Comparison of ENCODE assay signal across 18 mouse cellular contexts in genomic region chr17:36920239-36920638, GRCm38 (mm10). TPM values are rescaled to one million over a fixed set of nuclear protein-coding genes. Genes with fewer than 3 reads are reported as not detected.
DNase-seq lines count a peak whose midpoint lies in the region; ATAC-seq and TF ChIP-seq lines count a peak whose summit lies in the region.
"Had no signal": no experiment of that assay in that cellular context is flagged by ENCODE, and none has a peak within 500 bp of the region (broad histone marks: within the 10 kb centered on the region; RNA-seq: fewer than 3 reads in every experiment).

No protein-coding gene starts in this region.

- H3K4me2 ChIP-seq in kidney, embryonic 16.5 days (replicated peaks; ENCODE audit: low read depth, low read length) = no peak overlapping the region
- H3K4me2 ChIP-seq in intestine, embryonic 15.5 days (replicated peaks) = 0 out of 2 replicates have a peak overlapping the region, but pooled peaks have one; percentile 36
- no peak overlapping the region for H3K4me2 ChIP-seq in stomach, embryonic 14.5 days (replicated peaks; ENCODE audit: low read depth, low read length)
- no peak overlapping the region for H3K4me2 ChIP-seq in forebrain, embryonic 12.5 days
- H3K4me2 ChIP-seq: liver, embryonic 13.5 days; midbrain, embryonic 11.5 days; neural tube, embryonic 12.5 days had no signal

- TF ChIP-seq CTCF in gastrocnemius, adult 2 months (IDR thresholded peaks at IDR 0.05) = no peak

- H3K9me3 ChIP-seq in kidney, embryonic 16.5 days (ENCODE audit: low read length) = no peaks in the 10 kb centered on the region
- H3K9me3 ChIP-seq in intestine, embryonic 15.5 days = no peaks in the 10 kb centered on the region
- H3K9me3 ChIP-seq in stomach, embryonic 14.5 days (ENCODE audit: control insufficient read depth, low read depth, low read length) = no peaks in the 10 kb centered on the region
- no peaks in the 10 kb centered on the region for H3K9me3 ChIP-seq in hindbrain, embryonic 10.5 days
- no peaks in the 10 kb centered on the region for H3K9me3 ChIP-seq in forebrain, embryonic 12.5 days
- H3K9me3 ChIP-seq: liver, embryonic 13.5 days; neural tube, embryonic 12.5 days had no signal

- H3K36me3 ChIP-seq in kidney, embryonic 16.5 days (ENCODE audit: insufficient read depth, low read length) = no peaks in the 10 kb centered on the region
- H3K36me3 ChIP-seq in intestine, embryonic 15.5 days = no peaks in the 10 kb centered on the region
- no peaks in the 10 kb centered on the region for H3K36me3 ChIP-seq in stomach, embryonic 14.5 days (ENCODE audit: control insufficient read depth, insufficient read depth, low read length)
- H3K36me3 ChIP-seq in hindbrain, embryonic 10.5 days = no peaks in the 10 kb centered on the region
- H3K36me3 ChIP-seq in forebrain, embryonic 12.5 days (replicated peaks) = no peaks in the 10 kb centered on the region
- H3K36me3 ChIP-seq: liver, embryonic 13.5 days; neural tube, embryonic 12.5 days had no signal

- DNase-seq in kidney, adult 8-10 months = no peak
- peak; percentile 55 for DNase-seq in R1 (ENCODE audit: low read depth, low spot score)
- DNase-seq in hindbrain, embryonic 10.5 days (ENCODE audit: low spot score) = no peak
- no peak for DNase-seq in gastrocnemius, adult 2 months
- DNase-seq: liver, embryonic 13.5 days; right cerebral cortex, postnatal 25 days had no signal

- intact Hi-C loops in gastrocnemius, adult 2 months (cut with DNase I) = no loop called here

- 48% methylated on average over 15 of the region's 15 CpGs for WGBS in kidney, embryonic 16.5 days
- 36% methylated on average over 15 of the region's 15 CpGs for WGBS in intestine, embryonic 15.5 days
- 46% methylated on average over 15 of the region's 15 CpGs for WGBS in stomach, embryonic 14.5 days
- WGBS in hindbrain, embryonic 10.5 days = 54% methylated on average over 15 of the region's 15 CpGs
- 60% methylated on average over 15 of the region's 15 CpGs for WGBS in forebrain, embryonic 12.5 days

- ATAC-seq in kidney, embryonic 16.5 days (ENCODE audit: low FRiP score, low TSS enrichment) = peak; percentile 69; the same call in 1 of the 2 replicates
- ATAC-seq in intestine, embryonic 15.5 days = peak; percentile 87
- ATAC-seq in stomach, embryonic 14.5 days (ENCODE audit: insufficient number of reproducible peaks, insufficient read depth, low FRiP score, low read depth) = peak; percentile 65; the same call in 1 of the 2 replicates
- ATAC-seq in forebrain, embryonic 12.5 days (ENCODE audit: low FRiP score) = no peak
- ATAC-seq: hindbrain, postnatal 0 days had no signal

- no peaks in the 10 kb centered on the region for H3K4me1 ChIP-seq in kidney, embryonic 16.5 days (ENCODE audit: insufficient read depth, low read length)
- no peaks in the 10 kb centered on the region for H3K4me1 ChIP-seq in intestine, embryonic 15.5 days (replicated peaks)
- H3K4me1 ChIP-seq in stomach, embryonic 14.5 days (ENCODE audit: control insufficient read depth, insufficient read depth, low read length) = no peaks in the 10 kb centered on the region
- no peaks in the 10 kb centered on the region for H3K4me1 ChIP-seq in hindbrain, embryonic 10.5 days (replicated peaks)
- H3K4me1 ChIP-seq in forebrain, embryonic 12.5 days = no peaks in the 10 kb centered on the region
- H3K4me1 ChIP-seq: liver, embryonic 13.5 days; neural tube, embryonic 12.5 days had no signal

- no peak overlapping the region for H3K4me3 ChIP-seq in kidney, embryonic 16.5 days (ENCODE audit: low read length)
- no peak overlapping the region for H3K4me3 ChIP-seq in intestine, embryonic 15.5 days (replicated peaks)
- no peak overlapping the region for H3K4me3 ChIP-seq in stomach, embryonic 14.5 days (ENCODE audit: low read depth, low read length)
- no peak overlapping the region for H3K4me3 ChIP-seq in hindbrain, embryonic 10.5 days
- no peak overlapping the region for H3K4me3 ChIP-seq in forebrain, embryonic 12.5 days (replicated peaks)
- no peak overlapping the region for H3K4me3 ChIP-seq in gastrocnemius, adult 2 months
- H3K4me3 ChIP-seq: left cerebral cortex, adult 2 months; liver, embryonic 13.5 days; neural tube, embryonic 12.5 days had no signal

- no peak overlapping the region for H3K27ac ChIP-seq in kidney, embryonic 16.5 days (ENCODE audit: low read length)
- H3K27ac ChIP-seq in intestine, embryonic 15.5 days = no peak overlapping the region
- no peak overlapping the region for H3K27ac ChIP-seq in stomach, embryonic 14.5 days (ENCODE audit: low read length)
- no peak overlapping the region for H3K27ac ChIP-seq in hindbrain, embryonic 10.5 days
- H3K27ac ChIP-seq in forebrain, embryonic 12.5 days = no peak overlapping the region
- no peak overlapping the region for H3K27ac ChIP-seq in gastrocnemius, adult 2 months
- H3K27ac ChIP-seq: hindbrain, postnatal 0 days; left cerebral cortex, adult 2 months; liver, embryonic 13.5 days; neural tube, embryonic 12.5 days had no signal

- peaks cover 3% of the 10 kb centered on the region; the same call in 1 of the 2 replicates for H3K27me3 ChIP-seq in kidney, embryonic 16.5 days (ENCODE audit: insufficient read depth, low read length)
- H3K27me3 ChIP-seq in intestine, embryonic 15.5 days (replicated peaks) = no peaks in the 10 kb centered on the region; the same call in 1 of the 2 replicates
- H3K27me3 ChIP-seq in stomach, embryonic 14.5 days (ENCODE audit: control insufficient read depth, insufficient read depth, low read length) = no peaks in the 10 kb centered on the region
- H3K27me3 ChIP-seq in hindbrain, embryonic 10.5 days (ENCODE audit: insufficient read depth, poor library complexity, severe bottlenecking) = no peaks in the 10 kb centered on the region
- H3K27me3 ChIP-seq in forebrain, embryonic 12.5 days = 0 out of 2 replicates have a peak, but pooled peaks cover 3% of the 10 kb centered on the region
- H3K27me3 ChIP-seq: neural tube, embryonic 12.5 days had no signal

- H3K9ac ChIP-seq in kidney, embryonic 16.5 days (replicated peaks; ENCODE audit: low read length) = no peak overlapping the region
- no peak overlapping the region for H3K9ac ChIP-seq in intestine, embryonic 15.5 days
- no peak overlapping the region for H3K9ac ChIP-seq in stomach, embryonic 14.5 days (replicated peaks; ENCODE audit: low read depth, low read length)
- no peak overlapping the region for H3K9ac ChIP-seq in forebrain, embryonic 12.5 days
- H3K9ac ChIP-seq: liver, embryonic 13.5 days; neural tube, embryonic 12.5 days had no signal

RNA-seq across cellular contexts. Expression of gene Trim31, which starts 22.3 kb away (rescaled TPM):
- not detected in 2 replicates for polyA plus RNA-seq in kidney, embryonic 16.5 days (2015; fragmentation: Nextera tagmentation; extraction: Ambion mirVana)
- polyA plus RNA-seq in intestine, embryonic 15.5 days (2015; fragmentation: Nextera tagmentation; extraction: Ambion mirVana) = 43.1 and 47.6 TPM in 2 replicates
- polyA plus RNA-seq in stomach, embryonic 14.5 days (2014; fragmentation: Nextera tagmentation; extraction: Ambion mirVana) = 1.3 and 1.6 TPM in 2 replicates
- not detected in 2 replicates for polyA plus RNA-seq in hindbrain, embryonic 10.5 days (2016; fragmentation: Nextera tagmentation; extraction: Ambion mirVana)
- not detected in 2 replicates for polyA plus RNA-seq in forebrain, embryonic 12.5 days (2016; fragmentation: Nextera tagmentation; extraction: Ambion mirVana)
- total RNA-seq in gastrocnemius, adult 2 months (2021) = not detected
- total RNA-seq: hindbrain, postnatal 0 days; left cerebral cortex, adult 2 months had no signal
- polyA plus RNA-seq: C2C12; cortical plate, adult 2 months; heart, embryonic 14.5 days; hindbrain, postnatal 0 days; liver, embryonic 13.5 days; midbrain, embryonic 11.5 days; neural tube, embryonic 12.5 days; testis, adult 2 months had no signal

RNA-seq across cellular contexts. Expression of gene Rnf39, which starts 22.5 kb away (rescaled TPM):
- polyA plus RNA-seq in kidney, embryonic 16.5 days (2015; fragmentation: Nextera tagmentation; extraction: Ambion mirVana) = 0.22 and 0.27 TPM in 2 replicates
- polyA plus RNA-seq in intestine, embryonic 15.5 days (2015; fragmentation: Nextera tagmentation; extraction: Ambion mirVana) = 1.7 and 1.8 TPM in 2 replicates
- 0.87 and 1.2 TPM in 2 replicates for polyA plus RNA-seq in stomach, embryonic 14.5 days (2014; fragmentation: Nextera tagmentation; extraction: Ambion mirVana)
- polyA plus RNA-seq in hindbrain, embryonic 10.5 days (2016; fragmentation: Nextera tagmentation; extraction: Ambion mirVana) = 1.2 and 1.5 TPM in 2 replicates
- 0.47 TPM in 1 of 2 replicates, not detected in the other for polyA plus RNA-seq in forebrain, embryonic 12.5 days (2016; fragmentation: Nextera tagmentation; extraction: Ambion mirVana)
- total RNA-seq in gastrocnemius, adult 2 months (2021) = under 1 TPM; 0.14 to 0.33 TPM
- polyA plus RNA-seq: liver, embryonic 13.5 days had no signal

RNA-seq across cellular contexts. Expression of gene Trim40, which starts 30.3 kb away (rescaled TPM):
- polyA plus RNA-seq in kidney, embryonic 16.5 days (2015; fragmentation: Nextera tagmentation; extraction: Ambion mirVana) = not detected in 2 replicates
- polyA plus RNA-seq in intestine, embryonic 15.5 days (2015; fragmentation: Nextera tagmentation; extraction: Ambion mirVana) = 0.78 and 1.2 TPM in 2 replicates
- polyA plus RNA-seq in stomach, embryonic 14.5 days (2014; fragmentation: Nextera tagmentation; extraction: Ambion mirVana) = not detected in 2 replicates
- not detected in 2 replicates for polyA plus RNA-seq in hindbrain, embryonic 10.5 days (2016; fragmentation: Nextera tagmentation; extraction: Ambion mirVana)
- not detected in 2 replicates for polyA plus RNA-seq in forebrain, embryonic 12.5 days (2016; fragmentation: Nextera tagmentation; extraction: Ambion mirVana)
- not detected for total RNA-seq in gastrocnemius, adult 2 months (2021)
- total RNA-seq: hindbrain, postnatal 0 days; left cerebral cortex, adult 2 months had no signal
- polyA plus RNA-seq: C2C12; heart, embryonic 14.5 days; hindbrain, postnatal 0 days; liver, embryonic 13.5 days; midbrain, embryonic 11.5 days; neural tube, embryonic 12.5 days; testis, adult 2 months had no signal

RNA-seq across cellular contexts. Expression of gene Ppp1r11, which starts 31.3 kb away (rescaled TPM):
- 111 and 116 TPM in 2 replicates for polyA plus RNA-seq in kidney, embryonic 16.5 days (2015; fragmentation: Nextera tagmentation; extraction: Ambion mirVana)
- polyA plus RNA-seq in intestine, embryonic 15.5 days (2015; fragmentation: Nextera tagmentation; extraction: Ambion mirVana) = 95.4 and 99.5 TPM in 2 replicates
- polyA plus RNA-seq in stomach, embryonic 14.5 days (2014; fragmentation: Nextera tagmentation; extraction: Ambion mirVana) = 115 and 120 TPM in 2 replicates
- 162 and 178 TPM in 2 replicates for polyA plus RNA-seq in hindbrain, embryonic 10.5 days (2016; fragmentation: Nextera tagmentation; extraction: Ambion mirVana)
- 136 and 146 TPM in 2 replicates for polyA plus RNA-seq in forebrain, embryonic 12.5 days (2016; fragmentation: Nextera tagmentation; extraction: Ambion mirVana)
- 10 to 100 TPM; 52.2 to 57.7 TPM for total RNA-seq in gastrocnemius, adult 2 months (2021)

RNA-seq across cellular contexts. Expression of gene Znrd1, which starts 38.1 kb away (rescaled TPM):
- polyA plus RNA-seq in kidney, embryonic 16.5 days (2015; fragmentation: Nextera tagmentation; extraction: Ambion mirVana) = 90.7 and 94.7 TPM in 2 replicates
- polyA plus RNA-seq in intestine, embryonic 15.5 days (2015; fragmentation: Nextera tagmentation; extraction: Ambion mirVana) = 69.5 and 76.3 TPM in 2 replicates
- polyA plus RNA-seq in stomach, embryonic 14.5 days (2014; fragmentation: Nextera tagmentation; extraction: Ambion mirVana) = 92.4 and 97.2 TPM in 2 replicates
- 91.6 and 95.3 TPM in 2 replicates for polyA plus RNA-seq in hindbrain, embryonic 10.5 days (2016; fragmentation: Nextera tagmentation; extraction: Ambion mirVana)
- polyA plus RNA-seq in forebrain, embryonic 12.5 days (2016; fragmentation: Nextera tagmentation; extraction: Ambion mirVana) = 79.5 and 86.7 TPM in 2 replicates
- 10 to 100 TPM; 17.7 to 23.6 TPM for total RNA-seq in gastrocnemius, adult 2 months (2021)

Comparison
In these comparisons a context has a peak if more than half of its experiments do, and no peak if none do; other contexts are left out.
1. RNA of gene Trim31, which starts 22.3 kb away (polyA plus RNA-seq): 43.1 to 47.6 TPM in intestine, embryonic 15.5 days; 1.3 to 1.6 TPM in stomach, embryonic 14.5 days, not detected in kidney, embryonic 16.5 days, not detected in hindbrain, embryonic 10.5 days and not detected in forebrain, embryonic 12.5 days; every median in the first group is over 10 times any median in the second.